Mouse (Mus musculus): Measurements from ENCODE around the gene Clip2.

- TF ChIP-seq CTCF (IDR thresholded peaks at IDR 0.05; ENCODE audit: extremely low read depth, insufficient read depth, insufficient read length, insufficient replicate concordance) (no peak), POLR2A (IDR thresholded peaks at IDR 0.05; ENCODE audit: low read depth, low read length) (no peak)
Observed at GRCm38 (mm10) chr5:134491206-134491605, 61.0 kb downstream of the Clip2 start.
